Mouse (Mus musculus) CH12.LX (cell line): ENCODE results near the gene Kdm2b.

Experiments used
- MAX ChIP-seq: IDR thresholded peaks from 2 replicates; pipeline ENCODE4 v1.6.1; 2011; ENCODE audit warnings: low read length, improper control_type of control experiment
- POLR2A ChIP-seq: IDR thresholded peaks from 2 replicates; pipeline ENCODE4 v1.6.1; 2011; ENCODE audit warnings: low read depth, mild to moderate bottlenecking, improper control_type of control experiment, low read length
- ZC3H11A ChIP-seq: IDR thresholded peaks from 2 replicates; pipeline ENCODE4 v1.6.1; 2012; ENCODE audit warnings: low read depth, mild to moderate bottlenecking, inconsistent platforms, low read length, improper control_type of control experiment

DNA sequence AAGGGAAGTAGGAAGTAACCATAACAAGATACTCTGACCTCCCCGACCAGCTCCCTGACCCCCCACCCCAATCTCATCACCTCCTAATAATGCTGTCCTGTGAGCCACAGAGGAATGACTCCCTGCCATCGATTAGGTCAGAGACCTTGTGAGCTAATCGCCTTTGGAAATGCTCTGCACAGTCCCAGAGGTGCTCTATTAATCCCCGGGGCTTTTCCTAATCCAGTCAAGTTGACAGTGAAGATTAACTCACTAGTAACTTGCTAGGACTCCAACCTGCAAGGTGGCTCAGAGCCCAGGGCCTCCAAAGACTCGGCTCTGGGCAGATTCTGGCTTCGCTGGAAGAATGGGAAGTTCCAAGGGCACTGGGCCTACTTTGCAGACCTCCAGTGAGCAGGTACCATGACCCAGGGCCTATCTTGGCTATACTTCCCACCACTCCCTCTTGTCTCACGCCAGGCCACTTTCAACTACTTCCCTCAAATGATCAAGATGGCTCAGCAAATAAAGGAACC lies 44.1 kb upstream of the Kdm2b start:
- TF ChIP-seq ZC3H11A (no peak), POLR2A (no peak), MAX (no peak)
